Mouse (Mus musculus) lung, postnatal 36 days (tissue): ENCODE results near the gene Dnajc12.
A peak's percentile ranks its signal among the peaks of the same experiment; 100 is the strongest.
"Not testable (repeated sequence)": the region's sequence is repeated elsewhere in the genome, so short reads cannot be mapped to it uniquely, and the experiment has no call there.

Experiments
- DNase-seq: peaks from one replicate; pipeline ENCODE4 v3.0.0; 2022; ENCODE audit warnings: mixed read lengths

The Dnajc12 gene

GRCm38 (mm10) chr10:63386991-63387390, 4.7 kb downstream of the Dnajc12 start:
- no peak for DNase-seq

- no peak for DNase-seq
Observed at GRCm38 (mm10) chr10:63388948-63389347, 6.7 kb downstream of the Dnajc12 start.

- DNase-seq, result no peak
Observed at GRCm38 (mm10) chr10:63396963-63397362, 14.7 kb downstream of the Dnajc12 start.

- no peak for DNase-seq
Observed at GRCm38 (mm10) chr10:63402731-63403504, 20.7 kb downstream of the Dnajc12 start.

DNA sequence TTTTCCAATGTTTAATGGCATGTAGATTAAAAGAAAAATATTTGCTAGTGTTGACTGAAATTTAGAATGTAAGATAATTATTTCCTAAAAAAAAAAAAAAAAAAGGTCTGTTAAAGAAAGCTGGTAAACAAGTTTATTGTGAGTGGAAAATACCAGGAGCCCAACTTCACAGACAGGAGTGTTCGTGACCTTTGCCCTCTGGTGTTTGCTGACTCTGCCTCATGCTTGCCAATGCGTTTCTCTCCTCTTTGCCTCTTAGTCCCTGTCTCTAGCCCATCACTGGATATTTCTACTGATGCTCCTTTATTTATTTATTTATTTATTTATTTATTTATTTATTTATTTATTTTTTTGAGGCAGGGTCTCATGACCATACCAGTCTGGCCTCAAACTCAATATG, 21.4 kb downstream of the Dnajc12 start:
- no peak for DNase-seq

GRCm38 (mm10) chr10:63410162-63410956, 28.1 kb downstream of the Dnajc12 start:
- DNase-seq, result peak; percentile 17

- DNase-seq, result not testable (repeated sequence)
Observed at GRCm38 (mm10) chr10:63411674-63412073, 29.4 kb downstream of the Dnajc12 start.

DNA sequence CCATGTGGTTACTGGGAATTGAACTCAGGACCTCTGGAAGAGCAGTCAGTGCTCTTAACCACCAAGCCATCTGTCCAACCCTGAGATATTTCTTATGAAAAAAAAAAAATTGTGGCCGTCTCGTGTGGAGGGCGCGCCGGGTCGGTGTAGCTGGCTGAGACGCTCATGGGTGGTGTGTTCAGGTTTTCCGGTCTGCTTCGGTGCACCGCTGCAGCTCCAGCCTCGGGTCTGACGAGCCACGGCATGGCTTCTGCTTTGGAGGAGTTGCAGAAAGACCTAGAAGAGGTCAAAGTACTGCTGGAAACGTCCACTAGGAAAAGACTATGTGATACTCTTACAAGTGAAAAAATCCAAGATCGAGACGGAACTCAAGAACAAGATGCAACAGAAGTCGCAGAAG, 30.5 kb downstream of the Dnajc12 start:
- DNase-seq, result no peak

GRCm38 (mm10) chr10:63415287-63415686, 33.0 kb downstream of the Dnajc12 start:
- no peak for DNase-seq

GRCm38 (mm10) chr10:63415850-63416249, 33.6 kb downstream of the Dnajc12 start:
- DNase-seq, result peak; percentile 55

DNA sequence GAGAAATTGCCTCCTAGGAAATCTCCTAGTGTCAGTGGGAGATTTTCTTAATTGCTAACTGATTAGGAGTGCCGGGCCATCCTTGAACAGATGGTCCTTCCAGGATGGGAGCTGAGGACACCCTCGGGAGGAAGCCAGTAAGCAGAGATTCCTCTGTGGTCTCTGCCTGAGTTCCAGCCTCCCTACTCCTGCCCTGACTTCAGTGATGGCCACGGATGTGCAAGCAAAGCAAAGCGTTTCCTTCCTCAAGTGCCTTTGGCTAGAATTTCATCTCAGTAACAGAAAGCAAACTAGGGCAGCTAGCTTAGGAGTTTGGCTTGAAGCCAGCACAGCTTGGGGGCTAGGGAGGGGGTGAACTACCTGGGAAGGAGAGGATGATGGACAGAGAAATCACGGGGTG, 34.8 kb downstream of the Dnajc12 start:
- DNase-seq, result no peak

- DNase-seq, result peak; percentile 67
Observed at GRCm38 (mm10) chr10:63421739-63422735, 39.8 kb downstream of the Dnajc12 start, which contains the start of gene Gm7075. TSS of gene Gm7075 (minus strand) at chr10:63421789.

GRCm38 (mm10) chr10:63422736-63422992, 40.4 kb downstream of the Dnajc12 start:
- DNase-seq, result no peak

- DNase-seq, result no peak
Observed at GRCm38 (mm10) chr10:63423591-63424474, 41.6 kb downstream of the Dnajc12 start.

GRCm38 (mm10) chr10:63424475-63424814, 42.2 kb downstream of the Dnajc12 start:
- DNase-seq, result peak; percentile 59

DNA sequence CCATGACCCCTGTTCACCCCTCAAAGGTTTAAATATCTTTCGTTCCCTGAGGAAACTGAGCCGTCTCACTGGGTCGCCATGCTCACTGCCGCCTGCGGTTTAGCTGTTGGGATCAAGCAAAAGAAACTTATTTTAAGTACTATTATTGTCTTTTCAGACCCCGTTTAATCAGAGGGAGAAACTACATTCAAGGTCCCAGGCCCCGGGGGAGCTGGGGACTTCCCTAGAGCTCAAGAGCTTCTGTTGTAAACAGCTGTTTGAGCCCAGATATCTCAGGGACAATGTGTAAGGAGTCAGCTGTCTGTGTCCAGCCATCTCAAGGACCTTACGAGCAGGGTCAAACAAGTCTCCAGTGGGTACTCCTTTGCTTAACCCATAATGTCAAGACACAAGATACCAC, 44.9 kb downstream of the Dnajc12 start:
- no peak for DNase-seq

DNA sequence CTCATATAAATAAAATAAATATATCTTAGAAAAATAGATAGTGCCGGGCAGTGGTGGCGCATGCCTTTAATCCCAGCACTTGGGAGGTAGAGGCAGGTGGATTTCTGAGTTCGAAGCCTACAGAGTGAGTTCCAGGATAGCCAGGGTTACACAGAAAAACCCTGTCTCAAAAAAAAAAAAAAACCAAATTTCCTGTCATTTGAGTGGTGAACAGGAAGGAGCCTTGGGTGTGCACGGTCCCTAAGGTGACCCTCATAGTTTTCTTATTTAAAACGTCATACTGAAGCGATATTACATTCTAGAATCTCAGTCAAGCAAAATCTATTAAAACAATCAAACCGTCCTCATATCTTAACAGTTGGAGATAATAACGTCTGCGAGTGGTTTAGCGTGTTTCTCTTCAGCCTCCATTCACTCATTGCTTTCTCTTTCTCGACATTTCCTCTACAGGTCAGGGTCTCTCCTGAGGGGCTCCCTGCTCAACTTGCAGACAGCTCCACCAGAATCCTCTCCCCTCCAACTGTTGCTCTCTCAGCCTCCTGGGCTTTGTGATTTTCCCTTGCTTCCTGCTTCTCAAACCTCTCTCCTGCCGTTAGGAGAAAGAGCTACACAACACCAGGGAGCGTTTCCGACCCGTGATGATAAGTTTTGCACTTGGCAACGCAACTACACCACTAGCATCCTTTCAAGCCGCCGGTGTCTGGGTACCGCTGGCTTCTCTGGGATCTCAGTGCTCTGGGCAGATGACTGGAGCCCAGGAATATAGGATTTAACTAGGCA, 46.2 kb downstream of the Dnajc12 start:
- peak; percentile 32 for DNase-seq

DNA sequence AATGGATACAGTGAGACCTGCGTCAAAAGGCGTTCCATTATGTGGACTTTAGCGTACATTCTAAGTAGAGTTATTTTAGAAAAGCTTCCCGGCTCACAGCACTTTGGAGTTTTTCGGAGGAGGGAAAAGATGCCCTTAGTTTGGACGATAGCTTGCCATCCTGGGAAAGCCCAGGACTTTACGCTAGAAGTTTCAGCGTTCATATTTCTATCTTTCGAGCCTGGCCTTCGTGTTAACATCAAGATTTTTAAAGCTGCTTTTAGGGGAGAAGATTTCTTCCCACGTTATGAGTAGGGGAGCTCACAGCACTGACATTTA, 46.7 kb downstream of the Dnajc12 start:
- no peak for DNase-seq

DNA sequence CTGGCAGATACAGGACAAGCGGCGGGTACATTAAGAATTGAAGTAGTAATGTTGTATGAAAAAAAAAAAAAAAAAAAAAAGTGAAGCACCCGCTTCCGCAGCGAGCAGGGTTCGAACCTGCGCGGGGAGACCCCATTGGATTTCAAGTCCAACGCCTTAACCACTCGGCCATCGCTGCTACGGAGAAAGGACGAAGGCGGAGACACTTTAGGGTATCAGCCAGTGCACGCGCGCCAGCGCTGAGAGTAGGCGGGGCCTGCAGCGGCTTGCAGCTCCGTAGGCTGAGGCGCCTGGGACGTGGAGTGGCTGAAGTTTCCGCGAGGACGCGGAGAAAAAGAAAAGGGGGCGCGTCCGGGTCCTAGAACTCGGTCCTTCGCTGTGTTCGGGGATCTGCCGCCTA, 47.1 kb downstream of the Dnajc12 start:
- DNase-seq, result peak; percentile 99

- peak; percentile 92 for DNase-seq
Observed at GRCm38 (mm10) chr10:63429785-63430305, 47.6 kb downstream of the Dnajc12 start, which contains the start of gene Ctnna3. TSS of gene Ctnna3 (plus strand) at chr10:63430098.

- no peak for DNase-seq
Observed at GRCm38 (mm10) chr10:63431221-63431736, 49.0 kb downstream of the Dnajc12 start.
